In genomic region chr11:95310007-95310647, GRCm38 (mm10) we compare ENCODE assay signal across 8 mouse cellular contexts. TPM values are rescaled to one million over a fixed set of nuclear protein-coding genes. Genes with fewer than 3 reads are reported as not detected.
DNase-seq lines count a peak whose midpoint lies in the region; ATAC-seq and TF ChIP-seq lines count a peak whose summit lies in the region.

Kat7 (minus strand) TSS chr11:95310246.

- WGBS in hindbrain, postnatal 0 days, result under 1% methylated on average over 40 of the region's 42 CpGs

- peak within 1 kb of the TSS; percentile 100 for H3K27ac ChIP-seq in gastrocnemius, adult 2 months
- H3K27ac ChIP-seq in hindbrain, postnatal 0 days, result peak within 1 kb of the TSS; percentile 96
- H3K27ac ChIP-seq in left cerebral cortex, adult 2 months, result peak within 1 kb of the TSS; percentile 99

- DNase-seq in ZHBTc4 (ENCODE audit: low read depth, low spot score), result peak; percentile 100
- DNase-seq in gastrocnemius, adult 2 months, result peak; percentile 98
- DNase-seq in hindbrain, postnatal 0 days (ENCODE audit: low spot score), result peak; percentile 99
- DNase-seq in left cerebral cortex, adult 2 months (ENCODE audit: extremely low spot score in 1 of 2, low spot score in 2 of 2), result peak; percentile 95 to 98
- peak; percentile 99 for DNase-seq in right cerebral cortex, adult 2 months (ENCODE audit: low spot score in 2 of 2)
- DNase-seq in urinary bladder, postnatal 25 days (ENCODE audit: low spot score), result peak; percentile 89

- H3K36me3 ChIP-seq in hindbrain, postnatal 0 days (ENCODE audit: insufficient read depth, low read length), result no peaks in the 10 kb centered on the region; the same call in 1 of the 2 replicates

- peak within 1 kb of the TSS; percentile 80 for H3K4me2 ChIP-seq in hindbrain, postnatal 0 days (ENCODE audit: low read depth, low read length)

- peaks cover 4% of the 10 kb centered on the region; the same call in 1 of the 2 replicates for H3K4me1 ChIP-seq in hindbrain, postnatal 0 days (ENCODE audit: insufficient read depth, low read length)

- no peak for TF ChIP-seq CTCF in gastrocnemius, adult 2 months (IDR thresholded peaks at IDR 0.05)
- no peak for TF ChIP-seq CTCF in hindbrain, postnatal 0 days (IDR thresholded peaks at IDR 0.05; ENCODE audit: low read depth)
- TF ChIP-seq CTCF in left cerebral cortex, adult 2 months (IDR thresholded peaks at IDR 0.05), result no peak

- intact Hi-C loops in gastrocnemius, adult 2 months (cut with DNase I), result loop anchor here (2.0 to 5.0 kb wide), 3 partner anchors 55 to 212 kb away; partner anchors contain the start of gene Slc35b1
- intact Hi-C loops in left cerebral cortex, adult 2 months (cut with DNase I), result loop anchor here (1.0 kb wide), 1 partner anchor 74 kb away; the partner anchor contains the start of gene Slc35b1

- H3K27me3 ChIP-seq in hindbrain, postnatal 0 days (ENCODE audit: insufficient read depth, low read length), result no peaks in the 10 kb centered on the region

- H3K9ac ChIP-seq in hindbrain, postnatal 0 days (replicated peaks; ENCODE audit: low read length), result peak within 1 kb of the TSS; percentile 89

- H3K4me3 ChIP-seq in gastrocnemius, adult 2 months, result peak within 1 kb of the TSS; percentile 80
- peak within 1 kb of the TSS; percentile 78 for H3K4me3 ChIP-seq in hindbrain, postnatal 0 days (ENCODE audit: low read length)
- peak within 1 kb of the TSS; percentile 98 for H3K4me3 ChIP-seq in left cerebral cortex, adult 2 months

- H3K9me3 ChIP-seq in hindbrain, postnatal 0 days (ENCODE audit: low read length), result no peaks in the 10 kb centered on the region

- ATAC-seq in common myeloid progenitor, adult 5-6 weeks (replicated peaks; ENCODE audit: low read depth, poor library complexity, severe bottlenecking), result peak; percentile 84
- ATAC-seq in hindbrain, postnatal 0 days, result peak; percentile 93
- peak; percentile 84 for ATAC-seq in megakaryocyte, adult 5-6 weeks (ENCODE audit: poor library complexity, severe bottlenecking)

RNA-seq across cellular contexts. Expression of gene Kat7, which starts in this region (rescaled TPM):
- total RNA-seq in common myeloid progenitor, adult 5-6 weeks (2017), result 80.1 and 82.4 TPM in 2 replicates
- 10 to 100 TPM; 21.5 to 23.9 TPM for total RNA-seq in gastrocnemius, adult 2 months (2021)
- total RNA-seq in hindbrain, postnatal 0 days (2014; rRNA removed), result 64.4 and 69.0 TPM in 2 replicates
- 59.0 and 66.6 TPM in 2 replicates for polyA plus RNA-seq in hindbrain, postnatal 0 days (2015; fragmentation: Nextera tagmentation; extraction: Ambion mirVana)
- 10 to 100 TPM; 72.3 to 77.2 TPM for total RNA-seq in left cerebral cortex, adult 2 months (2021)
- 78.8 and 84.7 TPM in 2 replicates for total RNA-seq in megakaryocyte, adult 5-6 weeks (2015)
- total RNA-seq in megakaryocyte, adult 5-6 weeks (2017), result 65.1 and 69.1 TPM in 2 replicates

Comparison
In these comparisons a context has a peak if more than half of its experiments do, and no peak if none do; other contexts are left out.
1. Peak in every context shown above with its lines: DNase-seq, ATAC-seq, H3K4me3 ChIP-seq and H3K27ac ChIP-seq.